Mouse (Mus musculus) liver, postnatal 0 days (tissue): ENCODE measurements around the gene Tmem116. TPM values are rescaled to one million over a fixed set of nuclear protein-coding genes. Genes with fewer than 3 reads are reported as not detected.
"Not testable (repeated sequence)": the region's sequence is repeated elsewhere in the genome, so short reads cannot be mapped to it uniquely, and the experiment has no call there.

Experiments
- ATAC-seq: fragments of 200-750 bp; cut with Nextera tagmentation; 2 replicates; pipeline ENCODE4 v1.8.0; 2017; ENCODE audit warnings: mild to moderate bottlenecking, moderate library complexity
- DNase-seq: peaks from one replicate; pipeline ENCODE4 v3.0.0-alpha.2; 2016
- H3K27ac ChIP-seq: fragments of 300-500 bp; sonication (generic); 2 replicates; pipeline ENCODE4 v1.5.1; 2014; ENCODE audit warnings: antibody characterized with exemption, moderate library complexity, mild to moderate bottlenecking, low read depth
- H3K27me3 ChIP-seq: fragments of 300-500 bp; sonication (generic); 2 replicates; pipeline ENCODE4 v1.6.1; 2014; ENCODE audit warnings: low read length, control low read depth, mixed read lengths; ENCODE audit not compliant: insufficient read depth
- H3K36me3 ChIP-seq: fragments of 300-500 bp; sonication (generic); replicated peaks from 2 replicates; pipeline ENCODE4 v1.6.1; 2014; ENCODE audit warnings: mild to moderate bottlenecking, control low read depth, low read length, moderate library complexity, mixed read lengths; ENCODE audit not compliant: insufficient read depth
- H3K4me1 ChIP-seq: fragments of 300-500 bp; sonication (generic); 2 replicates; pipeline ENCODE4 v1.6.1; 2014; ENCODE audit warnings: antibody characterized with exemption, mild to moderate bottlenecking, control low read depth; ENCODE audit not compliant: insufficient read depth
- H3K4me2 ChIP-seq: fragments of 300-500 bp; sonication (generic); 2 replicates; pipeline ENCODE4 v1.6.1; 2014; ENCODE audit warnings: low read depth, mild to moderate bottlenecking, low read length, moderate library complexity, mixed read lengths
- H3K4me3 ChIP-seq: fragments of 300-500 bp; sonication (generic); 2 replicates; pipeline ENCODE4 v1.5.1; 2014; ENCODE audit warnings: low read depth, low read length
- H3K9ac ChIP-seq: fragments of 300-500 bp; sonication (generic); replicated peaks from 2 replicates; pipeline ENCODE4 v1.6.1; 2014; ENCODE audit warnings: mild to moderate bottlenecking, moderate library complexity
- H3K9me3 ChIP-seq: fragments of 300-500 bp; sonication (generic); 2 replicates; pipeline ENCODE4 v1.6.1; 2016; ENCODE audit warnings: mild to moderate bottlenecking, control low read depth, low read length, mixed read lengths
- CTCF ChIP-seq: sonication (generic); IDR thresholded peaks from 2 replicates; pipeline ENCODE4 v1.5.1; 2016; ENCODE audit warnings: antibody characterized with exemption, low read depth
- EP300 ChIP-seq: IDR thresholded peaks from 2 replicates; pipeline ENCODE4 v1.6.1; 2016; ENCODE audit warnings: antibody characterized with exemption, low read depth, mild to moderate bottlenecking
- WGBS: fragments of 180-500 bp; shearing (Covaris S2); extraction: QIAGEN DNeasy Blood & Tissue Kit; methylation state at CpG from one replicate; pipeline ENCODE4 v1.1.7; 2014; ENCODE audit not compliant: insufficient replicate concordance; 5-methylcytosine and 5-hydroxymethylcytosine counted together
- polyA plus RNA-seq: library from polyadenylated mRNA; unstranded; fragments of >200 nt; fragmentation: Nextera tagmentation; extraction: Ambion mirVana; gene quantifications from 2 replicates; pipeline ENCODE4 v1.2.1, GENCODE M21; 2015

Gene Tmem116
- polyA plus RNA-seq, 1 experiment from 2014 or later = 0.86 TPM

DNA sequence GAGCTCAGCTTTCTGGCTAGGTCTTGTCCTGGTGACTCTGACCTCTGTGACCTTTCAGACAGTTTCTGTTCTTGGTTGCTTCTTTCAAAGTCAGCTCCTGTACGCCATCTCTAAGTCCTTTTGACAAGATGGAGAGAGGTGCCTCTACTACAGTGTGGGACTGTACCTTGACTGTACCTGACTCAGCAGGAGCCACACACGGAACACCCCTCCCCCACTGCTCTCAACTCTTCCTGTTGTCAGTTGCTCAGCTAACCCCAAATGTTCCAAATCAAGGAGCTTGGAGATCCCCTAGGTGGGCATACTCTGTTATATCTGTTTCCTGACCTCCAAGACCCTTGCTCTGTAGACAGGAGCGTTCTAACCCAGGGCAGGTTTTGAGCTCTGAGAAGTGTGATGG is 51.5 kb downstream of the Tmem116 start, which contains the start of gene Adam1b:
Gene Adam1b, minus strand, starts transcription at position 205 of the 400 bp plus-strand sequence.
- no peak for DNase-seq
- no peaks in the 10 kb centered on the region for H3K27me3 ChIP-seq
- H3K9me3 ChIP-seq = no peaks in the 10 kb centered on the region
- no peak within 1 kb of the TSS for H3K4me2 ChIP-seq
- H3K4me1 ChIP-seq = peaks cover 6% of the 10 kb centered on the region
- no peak within 1 kb of the TSS for H3K9ac ChIP-seq
- no peak within 1 kb of the TSS for H3K27ac ChIP-seq
- H3K36me3 ChIP-seq = no peaks in the 10 kb centered on the region
- WGBS = 75% methylated on average over 3 of the region's 3 CpGs
- no peak within 1 kb of the TSS for H3K4me3 ChIP-seq
- TF ChIP-seq EP300 (no peak), CTCF (no peak)
- ATAC-seq = no peak

DNA sequence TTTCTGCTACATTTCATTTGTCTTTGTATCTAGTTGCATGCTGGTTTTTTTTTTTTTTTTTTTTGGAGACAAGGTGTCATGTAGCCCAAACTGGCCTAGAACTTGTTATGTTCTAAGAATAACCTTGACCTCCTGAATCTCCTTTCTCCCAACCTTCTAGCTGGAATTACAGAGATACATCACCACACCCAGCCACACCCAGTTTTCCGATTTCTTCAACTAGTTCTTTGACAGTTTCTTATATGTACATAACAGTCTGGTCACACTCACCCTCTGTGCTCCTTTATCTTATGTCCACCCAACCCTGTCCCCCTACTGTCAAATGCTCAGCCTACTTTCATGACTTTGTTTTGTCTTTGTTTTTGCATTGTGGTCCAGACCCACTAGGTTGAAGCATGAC is 55.2 kb downstream of the Tmem116 start:
- Histone ChIP-seq H3K27ac (no peak overlapping the region), H3K27me3 (no peaks in the 10 kb centered on the region), H3K9me3 (no peaks in the 10 kb centered on the region), H3K4me1 (no peaks in the 10 kb centered on the region), H3K9ac (no peak overlapping the region), H3K4me2 (no peak overlapping the region), H3K4me3 (no peak overlapping the region), H3K36me3 (no peaks in the 10 kb centered on the region)
- 76% methylated on average over 1 of the region's 1 CpGs for WGBS
- TF ChIP-seq EP300 = no peak
- TF ChIP-seq CTCF = no peak
- DNase-seq (no peak), ATAC-seq (no peak)

DNA sequence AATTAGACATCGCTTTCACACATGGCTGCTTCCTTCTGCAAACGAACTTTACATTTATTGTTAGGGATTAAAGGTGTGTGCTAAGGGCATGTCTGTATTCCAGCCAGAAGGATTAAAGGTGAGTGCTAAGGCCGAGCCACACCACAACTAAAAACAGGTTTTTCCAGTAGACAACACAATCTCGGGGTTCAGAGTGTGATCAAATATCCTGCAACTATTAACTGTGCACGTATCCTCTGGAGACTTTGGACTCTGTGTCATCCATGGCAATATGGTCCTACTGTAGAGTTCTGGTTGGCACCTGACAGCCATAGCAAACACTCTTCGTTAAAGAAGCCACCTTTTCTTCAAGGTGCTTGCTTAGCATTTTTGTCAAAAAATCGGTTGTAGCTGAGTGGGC is 58.3 kb downstream of the Tmem116 start:
- ATAC-seq (no peak), DNase-seq (no peak)
- 72% methylated on average over 7 of the region's 7 CpGs for WGBS
- no peaks in the 10 kb centered on the region for H3K36me3 ChIP-seq
- H3K27me3 ChIP-seq = no peaks in the 10 kb centered on the region
- TF ChIP-seq EP300 (no peak), CTCF (no peak)
- no peak overlapping the region for H3K27ac ChIP-seq
- no peak overlapping the region for H3K9ac ChIP-seq
- H3K4me2 ChIP-seq = no peak overlapping the region
- no peaks in the 10 kb centered on the region for H3K4me1 ChIP-seq
- H3K9me3 ChIP-seq = no peaks in the 10 kb centered on the region
- no peak overlapping the region for H3K4me3 ChIP-seq

DNA sequence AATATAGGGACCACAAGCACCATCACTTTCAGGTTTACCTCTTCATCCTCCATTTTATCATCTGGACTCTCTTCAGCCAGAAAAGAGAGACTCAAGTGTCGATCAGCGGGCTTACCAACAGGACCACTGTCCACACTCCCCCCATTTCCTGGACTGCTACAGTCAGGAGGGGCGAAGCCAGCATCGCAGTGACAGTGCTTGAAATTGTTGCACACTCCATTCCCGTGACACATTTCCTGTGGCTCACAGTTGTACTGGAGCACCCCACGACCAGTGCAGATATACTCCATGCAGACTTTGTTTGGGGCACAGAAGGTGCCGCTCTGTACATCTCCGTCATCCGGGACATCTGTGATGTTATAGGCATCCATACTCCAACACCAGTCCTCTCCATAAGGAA is 67.3 kb downstream of the Tmem116 start:
- H3K27ac ChIP-seq = no peak overlapping the region
- WGBS = 74% methylated on average over 9 of the region's 9 CpGs
- H3K4me3 ChIP-seq = no peak overlapping the region
- H3K4me2 ChIP-seq = no peak overlapping the region
- TF ChIP-seq CTCF (no peak), EP300 (no peak)
- DNase-seq = no peak
- H3K36me3 ChIP-seq = peaks cover 20% of the 10 kb centered on the region
- no peaks in the 10 kb centered on the region for H3K9me3 ChIP-seq
- no peak for ATAC-seq
- H3K4me1 ChIP-seq = no peaks in the 10 kb centered on the region
- H3K27me3 ChIP-seq = no peaks in the 10 kb centered on the region
- no peak overlapping the region for H3K9ac ChIP-seq

DNA sequence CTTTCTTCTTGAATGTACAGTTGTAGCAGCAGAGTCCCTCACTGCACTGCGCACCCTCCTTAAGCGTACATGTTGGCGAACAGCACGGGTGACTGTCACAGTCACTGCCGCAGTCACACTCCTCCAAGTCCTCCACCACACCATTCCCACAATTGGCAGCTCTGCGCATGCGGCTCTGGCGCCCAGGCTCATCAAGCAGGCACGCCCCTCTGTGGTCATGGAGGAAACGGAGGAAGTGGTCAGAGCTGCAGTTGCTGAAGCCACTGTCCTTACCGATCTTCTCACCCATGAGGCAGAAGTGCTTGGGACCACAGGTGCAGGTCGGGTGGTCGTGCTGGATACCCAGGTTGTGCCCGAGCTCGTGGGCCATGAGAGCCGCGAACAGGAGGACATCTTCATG is 68.1 kb downstream of the Tmem116 start:
- WGBS = 54% methylated on average over 10 of the region's 17 CpGs
- not testable (repeated sequence) for H3K4me2 ChIP-seq, H3K27ac ChIP-seq, H3K9ac ChIP-seq, H3K9me3 ChIP-seq, H3K27me3 ChIP-seq, H3K4me1 ChIP-seq, H3K4me3 ChIP-seq
- H3K36me3 ChIP-seq = peaks cover 26% of the 10 kb centered on the region
- DNase-seq = peak; percentile 36
- 0 out of 2 replicates have a peak, but pooled peaks have one; percentile 25 for ATAC-seq

DNA sequence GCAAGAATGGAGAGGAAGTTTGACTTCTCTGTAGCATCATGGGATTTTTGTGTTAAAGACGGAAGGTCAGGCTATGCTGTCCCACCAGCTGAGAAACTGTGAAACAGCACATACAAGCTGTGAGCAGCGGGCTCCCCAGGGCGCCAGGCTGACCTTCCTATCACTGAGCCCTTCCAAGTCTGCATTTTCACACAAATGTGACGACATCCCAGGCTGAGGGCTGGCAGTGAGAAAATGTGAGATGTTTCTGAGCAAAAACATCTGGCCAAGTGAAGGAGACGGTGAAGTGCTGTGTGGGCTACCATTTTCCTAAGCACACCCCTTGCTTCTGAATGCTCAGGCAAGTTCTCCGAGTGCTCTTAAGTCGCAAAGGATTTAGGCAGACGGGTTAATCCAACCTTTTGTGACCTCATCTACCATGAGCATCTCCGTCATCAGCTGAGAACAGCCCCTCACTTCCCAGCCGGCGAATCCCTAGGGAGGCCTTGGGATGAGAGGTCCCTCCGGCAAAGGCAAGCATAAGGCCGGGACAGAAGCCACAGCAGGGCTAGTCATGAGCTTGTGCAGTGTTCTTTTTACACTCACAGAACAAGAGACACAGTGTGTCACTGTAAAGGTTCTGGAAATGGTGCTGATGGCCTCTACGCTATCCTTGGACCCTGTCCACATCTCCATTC is 74.2 kb downstream of the Tmem116 start:
- peaks cover 76% of the 10 kb centered on the region for H3K36me3 ChIP-seq
- no peak overlapping the region for H3K4me3 ChIP-seq
- WGBS = 86% methylated on average over 14 of the region's 14 CpGs
- H3K4me1 ChIP-seq = no peaks in the 10 kb centered on the region
- no peaks in the 10 kb centered on the region for H3K9me3 ChIP-seq
- ATAC-seq (no peak), DNase-seq (no peak)
- H3K4me2 ChIP-seq = no peak overlapping the region
- H3K27me3 ChIP-seq = no peaks in the 10 kb centered on the region
- no peak for TF ChIP-seq EP300
- no peak for TF ChIP-seq CTCF
- H3K9ac ChIP-seq = no peak overlapping the region
- no peak overlapping the region for H3K27ac ChIP-seq
